Mouse (Mus musculus) skeletal muscle tissue, postnatal 0 days (tissue): ENCODE data around the gene Hist1h1d. TPM values are rescaled to one million over a fixed set of nuclear protein-coding genes. Genes with fewer than 3 reads are reported as not detected.

Source experiments
- microRNA-seq, 2 experiments: library from miRNA; unstranded; fragments of <30 nt; microRNA quantifications; one replicate each; pipeline ENCODE4; 2016
- polyA plus RNA-seq: library from polyadenylated mRNA; unstranded; fragments of >200 nt; fragmentation: Nextera tagmentation; extraction: Ambion mirVana; gene quantifications from 2 replicates; pipeline ENCODE4 v1.2.1, GENCODE M21; 2015

Hist1h1d gene
- polyA plus RNA-seq, 1 experiment from 2014 or later, result 0.58 TPM

Small RNA genes lying within 50 kb of the gene (microRNA-seq; reads per million reads assigned to microRNA genes)
- gene Gm44297 (0 reads per million in 2 experiments), gene Gm44359 (0 reads per million in 2 experiments), gene Gm44394 (0 reads per million in 2 experiments), gene n-TStga1 (0.10 to 0.42 reads per million in 2 experiments)

Other genes starting within 250 kb of the Hist1h1d start
- 18.7 and 18.8 TPM in 2 replicates for gene Zfp322a, start 184.1 kb upstream of the Hist1h1d start, polyA plus RNA-seq
- gene Abt1, start 129.4 kb upstream of the Hist1h1d start, polyA plus RNA-seq, result 8.7 and 9.1 TPM in 2 replicates
- gene Btn1a1, start 87.4 kb upstream of the Hist1h1d start, polyA plus RNA-seq, result not detected in 2 replicates
- 0.07 TPM in 1 of 2 replicates, not detected in the other for gene Btn2a2, start 64.4 kb upstream of the Hist1h1d start, polyA plus RNA-seq
- gene Hist1h4h, start 22.2 kb upstream of the Hist1h1d start, polyA plus RNA-seq, result 38.5 and 44.1 TPM in 2 replicates
- 1.8 and 3.4 TPM in 2 replicates for gene Hist1h2af, start 19.4 kb upstream of the Hist1h1d start, polyA plus RNA-seq
- 1.00 and 1.2 TPM in 2 replicates for gene Hist1h3g, start 17.8 kb upstream of the Hist1h1d start, polyA plus RNA-seq
- gene Hist1h2bh, start 9.9 kb upstream of the Hist1h1d start, polyA plus RNA-seq, result 0.44 and 0.72 TPM in 2 replicates
- gene Hist1h3f, start 9.2 kb upstream of the Hist1h1d start, polyA plus RNA-seq, result 0.50 and 0.59 TPM in 2 replicates
- 0.80 TPM in 1 of 2 replicates, not detected in the other for gene Hist1h4f, start 1.6 kb upstream of the Hist1h1d start, polyA plus RNA-seq
- gene Hist1h3e, start 9.1 kb downstream of the Hist1h1d start, polyA plus RNA-seq, result 2.3 and 2.8 TPM in 2 replicates
- gene Hist1h2ae, start 18.0 kb downstream of the Hist1h1d start, polyA plus RNA-seq, result 20.1 and 21.8 TPM in 2 replicates
- gene Hist1h2bg, start 18.1 kb downstream of the Hist1h1d start, polyA plus RNA-seq, result 3.8 and 4.3 TPM in 2 replicates
- gene Hist1h2bf, start 20.9 kb downstream of the Hist1h1d start, polyA plus RNA-seq, result 1.8 and 2.3 TPM in 2 replicates
- 0.91 TPM in 2 replicates for gene Hist1h2ad, start 21.1 kb downstream of the Hist1h1d start, polyA plus RNA-seq
- gene Hist1h3d, start 22.5 kb downstream of the Hist1h1d start, polyA plus RNA-seq, result 4.4 and 4.9 TPM in 2 replicates
- gene Hist1h4d, start 28.3 kb downstream of the Hist1h1d start, polyA plus RNA-seq, result 25.5 and 29.4 TPM in 2 replicates
- gene Hist1h2be, start 67.9 kb downstream of the Hist1h1d start, polyA plus RNA-seq, result 4.5 and 5.7 TPM in 2 replicates
- gene Hist1h1e, start 69.3 kb downstream of the Hist1h1d start, polyA plus RNA-seq, result 12.7 and 15.0 TPM in 2 replicates
- 0.88 and 1.4 TPM in 2 replicates for gene Hist1h2ac, start 130.7 kb downstream of the Hist1h1d start, polyA plus RNA-seq
- 186 and 234 TPM in 2 replicates for gene Hist1h2bc, start 130.9 kb downstream of the Hist1h1d start, polyA plus RNA-seq
- gene Hist1h1t, start 142.6 kb downstream of the Hist1h1d start, polyA plus RNA-seq, result not detected in 2 replicates
- 1.3 and 2.7 TPM in 2 replicates for gene Hist1h4c, start 145.2 kb downstream of the Hist1h1d start, polyA plus RNA-seq
- gene Hfe, start 157.6 kb downstream of the Hist1h1d start, polyA plus RNA-seq, result 9.6 and 16.8 TPM in 2 replicates
- 191 and 322 TPM in 2 replicates for gene Hist1h1c, start 185.5 kb downstream of the Hist1h1d start, polyA plus RNA-seq
- 0.67 and 1.1 TPM in 2 replicates for gene Hist1h3c, start 192.3 kb downstream of the Hist1h1d start, polyA plus RNA-seq
- gene Hist1h2bb, start 193.5 kb downstream of the Hist1h1d start, polyA plus RNA-seq, result 0.82 and 1.4 TPM in 2 replicates
- gene Hist1h2ab, start 197.9 kb downstream of the Hist1h1d start, polyA plus RNA-seq, result 10.2 and 10.4 TPM in 2 replicates
- gene Hist1h3b, start 199.0 kb downstream of the Hist1h1d start, polyA plus RNA-seq, result 2.4 and 4.3 TPM in 2 replicates
- 0.83 TPM in 1 of 2 replicates, not detected in the other for gene Hist1h4b, start 203.8 kb downstream of the Hist1h1d start, polyA plus RNA-seq
- 0.61 and 1.1 TPM in 2 replicates for gene Hist1h4a, start 208.0 kb downstream of the Hist1h1d start, polyA plus RNA-seq
- gene Hist1h3a, start 209.1 kb downstream of the Hist1h1d start, polyA plus RNA-seq, result 0.85 and 1.7 TPM in 2 replicates
- 1.2 and 2.0 TPM in 2 replicates for gene Hist1h1a, start 210.4 kb downstream of the Hist1h1d start, polyA plus RNA-seq
- gene Trim38, start 216.7 kb downstream of the Hist1h1d start, polyA plus RNA-seq, result 0.34 and 0.38 TPM in 2 replicates